Mouse (Mus musculus) layer of hippocampus, adult 2 months (tissue): ENCODE results near the gene Zfp366. TPM values are rescaled to one million over a fixed set of nuclear protein-coding genes. Genes with fewer than 3 reads are reported as not detected.

ENCODE experiments used
- DNase-seq, 2 experiments: peaks; one replicate each; pipeline ENCODE4 v3.0.0; 2022; ENCODE audit warnings: low spot score in 2 of 2
- H3K27ac ChIP-seq: fragments of 200-600 bp; 2 replicates; pipeline ENCODE4 v1.8.1; 2022
- H3K4me3 ChIP-seq: fragments of 200-600 bp; 2 replicates; pipeline ENCODE4 v1.8.1; 2022; ENCODE audit warnings: mild to moderate bottlenecking
- CTCF ChIP-seq: fragments of 200-600 bp; conservative IDR thresholded peaks from 2 replicates; pipeline ENCODE4 v1.8.1; 2022; ENCODE audit warnings: antibody characterized with exemption, mild to moderate bottlenecking, moderate library complexity
- total RNA-seq, 2 experiments: library from RNA; stranded (reverse); gene quantifications; 2 replicates each; pipeline ENCODE4 v1.2.3; 2021

The Zfp366 gene
- total RNA-seq, 2 experiments from 2014 or later, result 2.5 to 4.9 TPM

DNA sequence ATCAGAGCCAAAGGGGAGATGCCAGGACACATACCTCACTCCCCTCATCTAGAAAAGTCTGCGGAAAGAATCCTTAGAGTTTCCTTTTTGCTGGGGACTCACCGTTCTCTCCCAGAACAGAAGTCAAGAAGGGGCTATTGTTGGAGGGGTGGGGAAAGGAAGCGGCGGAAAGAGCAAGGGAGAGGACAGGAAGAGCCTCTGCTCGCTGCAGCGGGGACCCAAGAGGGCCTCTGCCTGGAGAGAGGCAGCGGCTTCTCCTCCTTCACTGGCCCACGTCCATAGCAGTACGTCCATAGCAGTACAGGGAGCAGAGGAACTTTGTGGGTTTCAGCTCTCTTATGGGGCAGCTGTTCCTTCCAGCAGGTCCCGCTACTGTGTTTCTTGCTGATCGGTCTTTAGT lies 5.8 kb downstream of the Zfp366 start:
- no peak for TF ChIP-seq CTCF
- peak overlapping the region; percentile 85 for H3K27ac ChIP-seq
- DNase-seq, result no peak
- H3K4me3 ChIP-seq, result no peak overlapping the region

DNA sequence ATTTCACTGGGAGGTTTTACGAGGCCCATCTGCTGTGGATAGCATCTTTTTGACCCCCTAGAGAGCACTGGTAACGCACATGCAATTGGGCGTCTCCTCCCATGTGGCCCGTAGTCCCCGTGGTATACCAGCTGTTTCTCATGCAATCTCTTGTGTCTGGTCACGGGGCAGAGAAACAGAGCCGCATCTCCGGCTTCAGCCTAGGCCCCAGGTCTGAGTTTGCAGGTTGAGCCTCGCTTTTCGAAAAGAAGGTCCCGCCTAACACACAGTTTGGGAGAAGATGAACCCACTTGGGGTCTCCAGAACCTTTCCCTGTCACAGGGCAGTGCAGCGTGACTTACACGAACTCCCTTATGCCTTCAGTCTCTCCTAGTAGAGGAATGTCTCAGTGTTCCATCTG lies 6.4 kb downstream of the Zfp366 start:
- TF ChIP-seq CTCF, result no peak
- no peak for DNase-seq
- Histone ChIP-seq H3K27ac (peak overlapping the region; percentile 85), H3K4me3 (no peak overlapping the region)

DNA sequence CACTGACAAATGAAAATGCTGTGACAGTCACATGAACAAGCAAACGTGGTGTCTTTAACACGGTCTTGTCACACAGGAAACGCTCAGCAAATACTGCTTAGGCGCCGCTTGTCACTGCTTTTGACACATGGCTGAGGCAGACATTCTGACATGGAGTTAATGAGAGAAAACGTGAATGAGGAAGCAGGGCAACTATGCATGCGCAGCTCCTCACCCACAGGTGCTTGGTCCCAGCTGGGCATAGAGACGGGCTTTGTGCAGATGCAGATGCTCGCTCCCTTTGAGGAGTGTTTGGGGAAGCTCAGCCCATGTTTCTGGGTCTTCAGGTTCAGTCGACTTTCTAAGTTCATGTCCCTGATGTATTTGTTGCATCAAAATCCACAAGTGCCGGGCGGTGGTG lies 11.7 kb downstream of the Zfp366 start:
- no peak overlapping the region for H3K4me3 ChIP-seq
- TF ChIP-seq CTCF, result no peak
- DNase-seq, result no peak
- H3K27ac ChIP-seq, result no peak overlapping the region

DNA sequence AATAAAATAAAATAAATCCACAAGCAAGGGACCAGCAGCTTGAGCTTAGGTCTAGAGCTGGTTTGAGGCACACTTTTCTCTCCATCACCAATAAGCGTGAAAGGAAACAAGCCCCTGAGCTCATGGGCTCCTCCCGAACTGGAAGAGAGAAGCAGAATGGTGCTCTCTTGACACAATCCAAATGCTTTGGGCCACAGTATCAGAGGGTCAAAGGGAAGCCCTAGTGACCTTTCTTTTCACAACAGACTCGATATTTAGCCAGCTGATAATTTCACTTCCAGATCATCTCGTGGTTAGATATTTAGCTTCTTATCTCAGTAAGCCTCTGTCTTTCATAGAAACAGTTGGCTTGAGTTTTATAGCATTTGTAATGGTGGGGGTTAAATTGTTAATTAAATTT lies 12.2 kb downstream of the Zfp366 start:
- Histone ChIP-seq H3K27ac (no peak overlapping the region), H3K4me3 (no peak overlapping the region)
- no peak for DNase-seq
- no peak for TF ChIP-seq CTCF

DNA sequence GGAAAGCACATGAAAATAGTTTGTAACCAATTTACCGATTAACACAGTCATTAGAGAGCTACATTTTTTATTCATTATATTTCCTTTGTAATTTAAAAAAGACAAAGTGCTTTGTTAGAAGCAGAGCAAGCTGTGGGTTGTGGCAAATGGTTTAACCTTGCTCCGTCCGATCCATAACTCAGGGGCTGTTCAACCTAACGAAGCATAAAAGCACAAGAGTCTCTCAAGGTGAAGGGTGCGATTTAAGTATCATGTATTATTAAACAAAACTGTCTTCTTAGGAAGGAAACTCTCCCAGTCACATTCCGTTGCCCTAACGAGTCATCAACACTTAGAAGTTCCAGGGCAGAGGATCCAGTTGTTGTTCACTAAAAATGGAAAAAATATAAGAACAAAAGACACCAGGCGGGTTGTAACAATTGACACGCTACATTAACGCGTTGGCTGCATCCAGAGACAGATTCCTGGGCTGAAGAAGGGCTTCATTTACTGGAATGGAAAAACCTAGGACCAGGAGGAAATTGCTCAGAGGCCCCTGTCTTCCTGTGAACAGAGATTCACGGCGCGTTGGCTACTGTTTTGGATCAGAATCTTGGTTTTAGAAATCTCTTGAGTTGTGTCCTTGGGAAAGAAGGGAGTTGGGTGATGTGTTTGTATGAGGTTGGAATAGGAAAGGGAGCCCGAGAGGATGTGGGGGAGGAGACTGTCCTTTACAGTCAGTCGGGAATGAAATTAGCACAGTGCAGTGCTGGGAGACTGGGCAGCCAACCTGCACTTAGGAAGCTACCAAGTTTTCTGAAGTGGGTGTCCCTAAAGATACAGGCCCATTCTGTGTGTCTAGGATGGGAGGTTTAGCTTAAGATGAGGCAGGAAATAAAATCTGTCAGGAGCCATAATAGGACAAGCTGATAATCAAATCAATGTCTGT lies 17.3 kb downstream of the Zfp366 start:
- no peak overlapping the region for H3K27ac ChIP-seq
- no peak for TF ChIP-seq CTCF
- H3K4me3 ChIP-seq, result no peak overlapping the region
- DNase-seq, result no peak

DNA sequence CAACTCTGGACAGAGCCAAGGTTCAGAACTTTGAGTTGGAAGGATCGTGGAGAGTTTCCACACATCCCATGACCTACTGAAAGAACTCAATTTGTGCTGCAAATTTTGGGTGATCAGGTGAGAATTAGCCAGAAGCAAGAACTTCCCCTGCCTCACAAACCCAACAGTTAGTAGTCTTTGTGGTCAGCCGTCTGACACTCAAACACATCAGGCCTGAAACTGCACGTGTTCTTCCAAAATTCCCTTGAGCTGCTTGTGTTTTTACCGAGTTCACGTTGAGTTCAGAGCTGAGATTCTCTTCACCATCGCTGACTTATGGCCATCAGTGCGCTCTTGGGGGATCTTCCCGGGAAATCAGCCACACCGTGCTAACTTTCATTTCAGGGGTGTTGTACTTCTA lies 22.6 kb downstream of the Zfp366 start:
- no peak overlapping the region for H3K27ac ChIP-seq
- no peak for DNase-seq
- H3K4me3 ChIP-seq, result no peak overlapping the region
- no peak for TF ChIP-seq CTCF

DNA sequence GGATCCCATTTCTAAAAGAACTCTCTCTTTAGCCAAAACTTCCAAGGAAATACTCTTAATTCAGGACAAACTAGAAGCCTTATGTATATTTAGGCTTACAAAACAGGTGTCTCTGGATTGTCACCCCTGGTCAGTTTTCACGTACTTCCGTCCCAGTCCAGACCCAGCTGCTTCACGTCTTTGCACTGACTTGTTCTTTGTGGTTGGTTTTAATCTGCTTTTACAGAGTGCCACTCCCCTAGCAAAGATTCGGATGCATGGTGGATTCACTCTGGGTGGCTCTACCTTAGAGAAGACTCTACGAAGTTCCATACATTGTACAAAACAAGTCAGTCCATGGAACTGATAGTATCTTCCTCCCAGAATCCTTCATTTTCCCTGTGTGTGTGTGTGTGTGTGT lies 25.2 kb downstream of the Zfp366 start:
- no peak overlapping the region for H3K27ac ChIP-seq
- no peak overlapping the region for H3K4me3 ChIP-seq
- no peak for TF ChIP-seq CTCF
- DNase-seq, result no peak

DNA sequence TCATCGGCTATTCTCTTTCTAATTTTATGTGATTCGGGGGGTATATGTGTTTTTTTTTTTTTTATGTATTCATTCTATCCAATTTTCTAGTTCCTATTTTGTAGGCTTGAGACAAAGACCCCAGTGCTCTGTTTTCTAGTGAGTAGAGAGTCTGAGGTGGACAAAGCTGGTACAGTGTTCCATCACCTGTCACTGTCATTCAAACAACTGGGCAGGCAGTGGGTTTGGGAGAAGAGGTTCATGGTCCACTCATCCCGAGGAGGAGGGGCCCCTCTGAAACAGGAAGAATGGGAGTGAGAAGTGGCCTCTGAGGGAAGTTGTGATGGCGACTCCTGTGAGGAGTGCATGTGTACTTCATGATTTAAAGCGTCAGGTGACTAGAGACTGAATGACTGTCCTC lies 26.2 kb downstream of the Zfp366 start:
- TF ChIP-seq CTCF, result no peak
- no peak overlapping the region for H3K27ac ChIP-seq
- no peak for DNase-seq
- H3K4me3 ChIP-seq, result no peak overlapping the region

DNA sequence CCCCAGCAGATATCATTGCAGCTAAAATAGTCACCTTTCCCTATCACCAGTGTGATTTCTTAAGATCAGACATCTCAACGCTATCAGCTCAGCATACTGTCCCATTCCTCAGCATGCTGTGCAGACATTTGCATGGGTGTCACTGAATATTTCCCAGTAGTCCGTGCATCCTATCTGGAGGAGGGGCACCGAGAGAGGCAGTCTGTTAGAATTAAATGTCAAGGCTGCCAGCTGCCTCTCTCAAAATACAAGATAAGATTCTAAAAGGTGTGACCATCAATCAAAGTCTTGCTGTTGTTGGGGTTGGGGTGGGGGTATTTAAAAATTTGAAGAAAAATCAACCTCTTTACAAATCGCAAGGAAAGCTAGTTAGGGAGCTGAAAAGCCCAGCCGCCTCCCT lies 28.4 kb downstream of the Zfp366 start:
- peak in 1 of 2 experiments; percentile 31 for DNase-seq
- H3K27ac ChIP-seq, result peak overlapping the region; percentile 47; the same call in 1 of the 2 replicates
- H3K4me3 ChIP-seq, result no peak overlapping the region
- no peak for TF ChIP-seq CTCF

DNA sequence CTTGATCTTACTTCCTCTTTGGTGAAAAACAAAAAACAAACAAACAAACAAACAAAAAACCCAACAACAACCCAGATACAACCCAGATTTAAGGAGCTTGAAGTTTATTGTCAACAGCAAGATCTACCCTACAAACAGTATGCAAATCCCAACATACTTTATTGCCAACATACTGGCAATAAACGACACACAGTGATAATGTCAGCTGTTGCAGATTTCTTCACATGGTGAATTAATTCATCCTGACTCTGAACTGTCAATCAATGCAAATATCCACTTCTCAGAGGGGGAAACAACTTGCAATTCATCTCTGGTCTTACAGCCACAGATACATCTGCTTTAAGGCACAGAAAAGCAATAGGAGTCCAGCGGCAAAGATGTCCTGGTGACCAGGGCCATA lies 31.4 kb downstream of the Zfp366 start:
- no peak for TF ChIP-seq CTCF
- H3K27ac ChIP-seq, result no peak overlapping the region
- DNase-seq, result no peak
- no peak overlapping the region for H3K4me3 ChIP-seq

DNA sequence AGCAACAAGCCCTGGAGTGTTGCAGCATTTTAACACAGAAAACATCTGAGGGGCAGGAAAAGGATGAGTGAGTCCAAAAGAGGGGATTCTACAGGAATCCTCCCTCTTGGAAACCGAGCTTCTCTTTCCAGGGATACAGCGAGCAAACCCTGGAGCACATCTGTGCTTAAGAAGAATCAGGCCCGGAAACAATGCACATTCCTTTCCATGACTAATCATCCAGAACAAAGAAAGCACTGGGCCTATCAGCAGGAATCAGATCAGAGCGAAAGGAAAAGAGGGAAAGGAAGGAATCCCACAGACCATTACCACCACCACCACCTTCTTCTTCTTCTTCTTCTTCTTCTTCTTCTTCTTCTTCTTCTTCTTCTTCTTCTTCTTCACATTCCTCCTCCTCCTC lies 33.4 kb downstream of the Zfp366 start:
- TF ChIP-seq CTCF, result no peak
- Histone ChIP-seq H3K27ac (no peak overlapping the region), H3K4me3 (no peak overlapping the region)
- no peak for DNase-seq

DNA sequence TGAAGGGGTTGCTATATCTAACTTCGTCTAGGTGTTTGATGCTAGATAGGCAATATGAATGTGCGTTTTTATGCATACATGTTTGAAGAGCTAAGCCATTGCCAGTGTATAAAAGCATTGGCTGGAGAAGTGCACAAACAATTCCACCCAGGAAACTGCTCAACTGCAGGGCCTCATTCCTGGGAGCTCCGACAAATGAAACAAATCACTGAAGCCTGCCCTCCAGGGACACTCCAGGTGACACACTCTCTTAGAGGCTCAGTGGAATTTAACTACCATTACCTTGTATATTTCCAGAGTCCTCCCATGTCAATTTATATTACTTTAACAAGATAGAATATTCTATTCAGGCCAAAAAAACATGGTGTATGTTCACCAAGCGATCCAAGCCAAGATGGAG lies 35.0 kb downstream of the Zfp366 start:
- no peak for TF ChIP-seq CTCF
- no peak for DNase-seq
- no peak overlapping the region for H3K27ac ChIP-seq
- no peak overlapping the region for H3K4me3 ChIP-seq

DNA sequence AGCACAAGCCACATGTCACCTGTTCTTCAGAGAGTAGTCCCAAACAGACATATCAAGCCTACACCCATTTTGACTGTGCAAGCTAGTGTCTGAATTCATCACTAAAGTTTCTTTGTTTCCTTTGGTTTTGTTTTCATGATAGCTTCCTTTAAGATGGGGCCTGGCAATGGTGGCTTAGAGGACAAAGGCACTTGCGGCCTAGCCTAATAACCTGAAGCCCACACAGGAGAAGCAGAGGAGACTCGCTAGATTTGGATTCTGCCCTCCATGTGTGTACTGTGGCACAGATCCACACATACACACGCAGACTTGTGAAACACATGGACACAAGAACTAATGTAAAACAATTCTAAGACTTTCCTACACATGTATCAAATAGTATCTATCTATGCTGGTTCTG lies 37.4 kb downstream of the Zfp366 start:
- Histone ChIP-seq H3K27ac (no peak overlapping the region), H3K4me3 (no peak overlapping the region)
- DNase-seq, result no peak
- no peak for TF ChIP-seq CTCF

DNA sequence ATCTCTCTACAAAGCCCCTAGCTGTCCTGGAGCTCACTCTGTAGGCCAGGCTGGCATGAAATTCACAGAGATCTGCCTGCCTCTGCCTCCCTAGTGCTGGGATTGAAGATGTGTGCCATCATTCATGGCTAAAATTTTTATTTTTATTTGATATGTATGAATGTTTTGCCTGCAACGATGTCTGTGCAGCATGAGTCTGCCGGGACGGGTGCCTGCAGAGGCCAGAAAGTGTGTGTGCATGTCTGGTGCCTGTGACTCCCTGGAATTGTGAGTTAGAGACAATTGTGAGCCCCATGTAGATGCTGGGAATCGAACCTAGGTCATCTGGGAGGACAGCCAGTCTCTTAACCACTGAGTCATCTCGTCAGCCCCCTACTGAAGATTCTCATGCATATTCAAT lies 37.9 kb downstream of the Zfp366 start:
- Histone ChIP-seq H3K27ac (no peak overlapping the region), H3K4me3 (no peak overlapping the region)
- no peak for TF ChIP-seq CTCF
- no peak for DNase-seq
